Mouse (Mus musculus) ES-Bruce4 (cell line): Measurements from ENCODE around the gene Ier2.
A peak's percentile ranks its signal among the peaks of the same experiment; 100 is the strongest.

ENCODE experiments used
- CTCF ChIP-seq: IDR thresholded peaks from one replicate; pipeline ENCODE4 v1.8.1; 2011; ENCODE audit warnings: low read depth, low read length
- EP300 ChIP-seq: IDR thresholded peaks from 2 replicates; pipeline ENCODE4 v1.6.1; 2011; ENCODE audit warnings: low read depth, low read length; ENCODE audit not compliant: insufficient read depth
- POLR2A ChIP-seq: IDR thresholded peaks from one replicate; pipeline ENCODE4 v1.8.1; 2011; ENCODE audit warnings: low read length; ENCODE audit not compliant: insufficient read depth

GRCm38 (mm10) chr8:84647461-84647901, 15.2 kb downstream of the Ier2 start:
- TF ChIP-seq EP300 (peak; percentile 87), CTCF (peak; percentile 35), POLR2A (peak; percentile 31)
